Mouse (Mus musculus): ENCODE data around the gene Ick. TPM values are rescaled to one million over a fixed set of nuclear protein-coding genes. Genes with fewer than 3 reads are reported as not detected.

The Ick gene
- total RNA-seq, 2 experiments from 2014 or later, result 18.3 to 20.6 TPM

DNA sequence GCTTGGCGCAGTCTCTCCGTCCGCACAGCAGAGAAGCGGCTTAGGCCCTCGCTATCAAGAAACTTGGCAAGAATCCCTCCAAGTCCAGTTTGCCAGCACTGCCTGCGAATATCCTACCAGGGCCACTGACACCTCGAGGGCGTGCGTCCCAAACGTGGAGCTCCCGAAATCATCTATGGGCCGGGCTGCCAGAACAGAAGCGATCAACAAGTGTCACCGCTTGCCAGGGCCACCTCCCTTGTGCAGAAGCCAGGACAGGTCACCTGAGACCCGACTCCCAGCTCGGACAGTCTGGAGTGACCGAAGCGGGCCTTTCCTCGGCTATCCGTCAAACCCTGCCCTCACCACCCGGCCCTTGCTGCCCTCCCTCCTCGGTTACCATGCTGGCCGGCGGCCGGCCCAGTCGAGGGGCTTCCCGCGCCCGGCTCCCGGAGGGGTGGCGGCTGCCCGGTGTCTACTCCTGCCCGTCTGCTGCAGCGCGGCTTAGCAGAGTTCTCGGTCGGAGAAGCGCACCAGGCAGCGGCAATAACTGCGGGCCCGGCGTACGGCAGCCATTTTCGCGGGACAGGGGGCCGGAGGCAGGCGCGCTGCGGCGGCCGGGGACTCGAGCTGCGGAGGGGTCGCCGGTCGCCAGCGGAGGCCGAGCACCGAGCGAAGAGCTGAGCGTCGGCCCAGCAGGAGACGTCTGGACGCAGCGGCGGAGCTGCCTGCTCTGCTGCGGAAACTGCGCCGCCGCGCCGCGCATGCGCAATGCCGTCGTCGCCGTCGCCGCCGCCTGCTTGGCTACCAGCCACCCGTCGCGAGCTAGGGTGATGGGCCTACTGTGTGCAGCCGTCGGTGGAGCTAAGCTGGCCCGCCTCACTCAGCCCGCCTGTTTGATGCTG is 838 bp upstream of the Ick start:
- TF ChIP-seq CTCF (conservative IDR thresholded peaks at IDR 0.05), result no peak
- peak; percentile 68 to 78 for DNase-seq (ENCODE audit: low spot score in 2 of 2)
- peak overlapping the region; percentile 99 for H3K27ac ChIP-seq
- peak overlapping the region; percentile 99 for H3K4me3 ChIP-seq

DNA sequence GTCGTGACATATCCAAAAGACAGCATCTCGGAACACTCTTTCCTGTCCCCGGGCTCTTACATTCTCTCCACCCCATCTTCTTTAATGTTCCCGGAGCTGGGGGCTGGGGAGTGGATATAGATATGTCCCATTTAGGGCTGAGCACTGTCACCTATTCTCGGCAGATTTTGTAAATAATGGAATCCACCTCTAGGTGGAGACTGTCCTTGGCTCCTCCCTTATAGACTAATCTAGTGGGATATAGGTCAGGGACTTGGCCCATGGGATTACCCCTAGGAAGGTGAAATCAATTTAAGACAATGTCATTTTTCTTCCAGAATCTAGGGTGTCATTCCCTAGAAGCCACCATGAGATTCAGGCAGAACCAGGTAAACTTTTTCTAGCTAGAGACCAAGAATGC is 664 bp downstream of the Ick start:
- DNase-seq (ENCODE audit: low spot score in 2 of 2), result no peak
- peak; percentile 61 for TF ChIP-seq CTCF (conservative IDR thresholded peaks at IDR 0.05)
- Histone ChIP-seq H3K4me3 (peak overlapping the region; percentile 99), H3K27ac (no peak overlapping the region)

DNA sequence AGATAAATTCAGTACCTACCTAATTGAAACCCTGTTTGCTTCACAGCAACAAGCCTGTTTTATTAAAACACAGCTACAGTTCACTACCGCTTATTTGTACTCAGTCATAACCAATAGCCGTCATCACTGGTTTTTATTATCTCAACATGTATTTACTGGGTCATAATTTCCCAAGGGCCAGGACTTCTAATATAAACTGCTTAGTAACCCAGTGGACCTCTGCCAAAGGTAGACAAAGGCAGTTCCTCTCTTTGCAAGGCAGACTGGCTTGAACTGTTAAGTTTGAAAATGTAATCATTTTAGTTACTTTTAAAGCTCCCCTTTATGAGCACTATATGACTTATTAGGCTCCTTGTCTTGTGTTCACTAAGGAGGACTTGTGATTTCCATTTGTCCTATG is 2.5 kb downstream of the Ick start:
- TF ChIP-seq CTCF (conservative IDR thresholded peaks at IDR 0.05), result no peak
- DNase-seq (ENCODE audit: low spot score in 2 of 2), result no peak

DNA sequence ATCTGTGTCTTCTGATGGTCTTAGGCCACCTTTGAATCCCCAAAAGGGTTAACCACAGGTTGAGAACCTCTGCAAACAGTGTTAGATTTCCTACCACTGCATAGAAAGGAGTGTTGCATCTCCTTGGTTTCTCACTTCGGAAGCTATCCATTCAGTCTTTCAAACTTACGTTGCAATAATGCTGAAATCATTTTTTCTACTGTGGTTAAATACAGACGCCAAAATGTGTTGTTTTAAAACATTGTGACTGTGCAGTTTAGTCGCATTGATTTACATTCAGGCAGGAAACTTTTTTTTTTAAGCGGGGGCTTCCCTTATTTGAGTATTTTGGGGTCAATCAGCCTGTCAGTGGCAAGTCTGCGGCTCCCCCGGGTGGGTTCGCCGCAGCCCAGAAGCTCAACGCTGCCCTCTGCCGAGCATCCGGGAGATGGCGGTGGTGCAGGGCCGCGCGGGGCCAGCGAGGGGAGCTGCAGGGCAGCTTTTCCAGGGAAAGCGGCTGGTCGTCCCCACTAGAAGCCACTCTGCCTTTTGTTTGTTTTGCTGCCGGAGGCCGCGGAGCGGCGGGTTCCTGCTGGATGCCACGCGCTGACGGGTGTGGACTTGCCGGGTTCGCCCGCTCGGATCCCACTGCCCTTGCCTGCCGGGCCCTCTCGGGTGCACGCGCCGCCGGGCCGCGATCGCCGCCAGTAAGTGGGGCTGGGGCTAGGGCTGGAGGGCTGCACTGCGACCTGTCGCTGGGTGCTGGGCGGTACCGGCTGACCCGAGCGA is 4.0 kb downstream of the Ick start:
- peak overlapping the region; percentile 97 for H3K27ac ChIP-seq
- H3K4me3 ChIP-seq, result peak overlapping the region; percentile 91
- peak; percentile 100 for TF ChIP-seq CTCF (conservative IDR thresholded peaks at IDR 0.05)
- peak; percentile 92 to 93 for DNase-seq (ENCODE audit: low spot score in 2 of 2)

More for the DNA sequence above, 2.5 kb downstream of the Ick start:
- no peak overlapping the region for H3K27ac ChIP-seq
- H3K4me3 ChIP-seq, result no peak overlapping the region

DNA sequence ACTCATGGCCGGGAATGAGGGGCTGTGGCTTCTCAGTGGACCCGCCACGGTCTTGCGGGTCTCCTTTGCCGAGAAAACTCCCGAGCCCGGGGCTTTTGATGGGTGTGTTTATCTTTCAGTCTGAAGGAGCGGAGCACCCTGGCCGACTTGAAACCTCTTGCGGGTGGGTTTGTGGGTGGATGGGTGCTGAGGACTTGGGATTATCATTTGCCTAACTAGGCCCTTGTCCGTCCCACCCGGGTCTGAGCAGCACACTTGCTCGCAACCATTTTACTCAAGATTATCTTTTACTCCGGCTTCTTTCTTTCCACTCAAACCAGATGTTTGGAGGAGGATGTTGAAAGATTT is 4.5 kb downstream of the Ick start:
- Histone ChIP-seq H3K4me3 (peak overlapping the region; percentile 91), H3K27ac (peak overlapping the region; percentile 97)
- TF ChIP-seq CTCF (conservative IDR thresholded peaks at IDR 0.05), result no peak
- DNase-seq (ENCODE audit: low spot score in 2 of 2), result no peak

DNA sequence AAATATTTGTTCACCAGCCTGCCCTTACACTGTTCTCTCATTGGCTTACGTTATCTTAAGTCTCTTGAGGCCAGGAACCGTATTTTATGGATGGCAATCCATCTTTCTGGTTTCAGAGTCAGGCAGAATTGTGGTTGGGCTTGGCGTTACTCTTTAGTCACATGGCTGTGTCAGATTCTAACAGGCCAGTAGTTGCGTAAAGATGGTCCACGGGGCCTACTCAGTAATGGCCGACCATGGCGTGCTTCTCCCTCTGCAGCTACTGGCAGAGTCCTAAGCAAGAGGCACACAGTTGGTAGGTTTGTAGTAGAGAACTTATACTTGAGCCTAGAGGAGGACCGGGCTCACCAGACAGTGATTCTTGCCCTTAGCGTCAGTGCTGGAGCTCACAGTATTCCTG is 6.8 kb downstream of the Ick start:
- DNase-seq (ENCODE audit: low spot score in 2 of 2), result no peak
- TF ChIP-seq CTCF (conservative IDR thresholded peaks at IDR 0.05), result no peak
- H3K27ac ChIP-seq, result peak overlapping the region; percentile 64; the same call in 1 of the 2 replicates

DNA sequence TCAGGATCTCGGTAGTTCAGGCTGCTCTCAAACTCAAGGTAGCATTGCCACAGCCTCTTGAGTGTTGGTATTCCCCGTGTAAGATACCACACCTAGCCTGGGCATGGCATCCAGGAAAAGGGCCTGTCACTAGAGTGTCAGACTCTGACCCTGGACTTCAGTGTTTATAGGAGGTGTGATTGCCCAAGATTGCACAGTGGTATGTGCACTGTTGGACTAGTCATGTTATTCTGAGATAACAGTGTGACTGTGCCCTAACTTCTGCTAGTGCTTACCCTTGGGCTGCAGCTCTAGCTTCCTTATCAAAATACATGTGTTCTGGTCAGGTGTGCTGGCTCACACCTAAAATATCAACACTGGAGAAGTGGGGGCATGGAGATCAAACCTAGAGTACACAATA is 8.7 kb downstream of the Ick start:
- no peak for DNase-seq (ENCODE audit: low spot score in 2 of 2)
- H3K27ac ChIP-seq, result no peak overlapping the region
- no peak overlapping the region for H3K4me3 ChIP-seq
- no peak for TF ChIP-seq CTCF (conservative IDR thresholded peaks at IDR 0.05)

More for the DNA sequence above, 6.8 kb downstream of the Ick start:
- H3K4me3 ChIP-seq, result no peak overlapping the region

DNA sequence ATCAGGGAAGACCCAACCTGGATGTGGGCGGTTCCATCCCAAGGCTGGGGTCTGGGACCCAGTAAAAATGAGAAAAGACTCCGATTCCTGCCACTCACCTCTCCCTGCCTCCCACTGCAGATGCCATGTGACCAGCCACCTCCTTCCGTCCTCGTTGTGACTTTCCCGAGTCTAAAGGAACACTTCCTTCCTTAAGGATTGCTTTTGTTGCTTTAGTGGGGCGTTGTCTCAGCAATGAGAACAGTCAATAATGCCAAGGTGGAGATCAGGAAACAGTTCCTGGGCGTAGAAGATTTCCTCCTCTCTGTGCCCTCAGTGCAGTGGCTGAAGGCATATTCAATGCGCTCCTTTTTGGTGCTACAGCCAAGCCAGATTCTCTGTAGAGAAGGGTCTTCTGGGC is 12.4 kb downstream of the Ick start:
- no peak overlapping the region for H3K4me3 ChIP-seq
- no peak for DNase-seq (ENCODE audit: low spot score in 2 of 2)

DNA sequence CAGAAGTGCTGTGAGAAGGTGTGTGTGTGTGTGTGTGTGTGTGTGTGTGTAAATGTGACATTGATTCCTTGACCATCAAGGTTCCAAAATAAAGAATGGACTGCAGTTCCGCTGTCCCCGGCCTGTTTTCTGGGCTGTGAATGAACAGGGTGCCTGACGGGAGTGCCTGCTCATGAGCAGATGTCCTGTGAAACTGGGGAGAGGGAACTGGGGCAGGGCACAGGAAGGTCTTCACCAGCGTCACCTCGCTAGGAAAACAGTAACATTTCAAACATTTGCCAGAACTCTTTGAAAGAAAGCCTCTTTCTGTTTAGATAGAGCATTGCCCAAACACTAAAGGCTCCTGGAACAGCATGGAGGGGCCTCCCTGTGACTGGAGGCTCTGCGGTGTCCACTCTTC is 13.0 kb downstream of the Ick start:
- DNase-seq (ENCODE audit: low spot score in 2 of 2), result no peak
- no peak overlapping the region for H3K4me3 ChIP-seq
- peak overlapping the region; percentile 64; the same call in 1 of the 2 replicates for H3K27ac ChIP-seq
- no peak for TF ChIP-seq CTCF (conservative IDR thresholded peaks at IDR 0.05)

More for the DNA sequence above, 12.4 kb downstream of the Ick start:
- peak overlapping the region; percentile 64; the same call in 1 of the 2 replicates for H3K27ac ChIP-seq
- no peak for TF ChIP-seq CTCF (conservative IDR thresholded peaks at IDR 0.05)

DNA sequence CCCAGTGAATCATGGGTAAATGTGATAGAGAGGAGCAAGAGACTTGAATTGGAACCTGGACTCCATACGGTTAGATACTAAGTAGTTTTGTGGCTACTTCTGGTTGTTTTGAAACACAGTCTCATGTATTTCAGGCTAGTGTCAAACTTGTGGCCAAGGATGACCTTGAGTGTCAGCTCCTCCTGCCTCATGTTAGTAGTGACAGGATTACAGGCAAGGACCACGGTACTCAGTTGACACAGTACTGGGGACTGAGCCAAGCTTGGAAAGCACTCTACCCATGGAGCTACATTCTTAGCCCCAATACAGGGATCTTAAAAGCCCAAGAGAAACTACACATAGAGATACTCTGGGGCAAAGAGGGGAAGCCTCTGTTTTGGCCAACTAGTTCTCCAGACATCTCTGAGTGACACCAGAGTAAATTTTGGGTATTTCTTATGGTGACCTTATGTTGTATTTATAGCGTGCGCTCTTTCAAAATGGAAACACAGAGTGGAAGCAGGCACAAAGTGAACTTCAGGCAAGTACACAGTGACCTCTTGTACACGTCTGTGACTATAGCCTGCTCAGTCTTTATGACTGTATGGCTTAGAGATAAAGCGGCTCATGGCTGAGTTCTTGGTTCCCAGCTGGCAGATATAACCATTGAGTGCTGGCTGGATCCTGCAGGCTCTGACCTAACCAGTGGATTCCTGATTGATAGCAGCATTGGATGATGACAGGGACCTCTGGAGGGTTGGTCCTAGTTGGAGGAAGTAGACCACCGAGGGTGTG is 14.1 kb downstream of the Ick start:
- no peak overlapping the region for H3K4me3 ChIP-seq
- no peak for TF ChIP-seq CTCF (conservative IDR thresholded peaks at IDR 0.05)
- no peak for DNase-seq (ENCODE audit: low spot score in 2 of 2)
- peak overlapping the region; percentile 64; the same call in 1 of the 2 replicates for H3K27ac ChIP-seq

DNA sequence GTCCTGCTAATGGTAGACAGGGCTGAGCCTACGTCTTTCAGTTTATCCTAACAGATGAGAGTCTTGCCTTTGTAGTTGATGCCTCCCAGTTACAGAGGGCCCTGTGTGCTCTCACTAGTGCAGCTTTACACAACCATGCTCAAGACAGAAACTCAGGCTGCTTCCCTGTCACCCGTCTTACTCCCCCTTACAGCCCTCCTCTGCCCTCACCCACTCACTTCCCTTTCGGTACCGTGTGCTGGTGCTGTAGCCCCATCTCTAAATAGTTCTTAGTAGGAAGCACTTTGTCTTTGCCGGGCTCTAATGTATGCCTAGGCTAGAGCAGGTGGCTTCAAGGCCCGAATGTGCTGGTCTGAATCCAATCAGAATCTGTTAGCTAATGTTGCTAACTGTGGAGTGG is 15.3 kb downstream of the Ick start:
- TF ChIP-seq CTCF (conservative IDR thresholded peaks at IDR 0.05), result no peak
- peak overlapping the region; percentile 21 for H3K27ac ChIP-seq
- H3K4me3 ChIP-seq, result no peak overlapping the region
- no peak for DNase-seq (ENCODE audit: low spot score in 2 of 2)

DNA sequence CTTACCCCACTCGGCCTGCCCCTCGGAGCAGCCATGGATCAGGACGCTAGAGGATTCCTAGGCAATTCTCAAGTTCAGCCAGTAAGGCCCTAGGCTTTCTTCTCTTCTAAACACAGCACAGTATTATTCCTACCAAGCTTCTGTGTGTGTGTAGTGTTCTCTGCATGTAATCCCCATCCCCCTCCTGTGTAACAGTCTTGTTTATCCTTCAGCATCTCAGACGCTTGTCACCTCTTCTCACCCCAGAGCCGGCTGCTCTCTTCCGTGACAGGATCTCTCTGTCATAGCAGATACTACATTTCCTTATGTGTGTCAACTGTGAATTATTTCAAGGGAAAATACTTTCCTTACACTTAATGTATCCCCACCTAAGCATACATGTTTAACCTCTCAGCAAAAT is 17.0 kb downstream of the Ick start:
- no peak for DNase-seq (ENCODE audit: low spot score in 2 of 2)
- H3K4me3 ChIP-seq, result no peak overlapping the region
- H3K27ac ChIP-seq, result peak overlapping the region; percentile 44; the same call in 1 of the 2 replicates
- no peak for TF ChIP-seq CTCF (conservative IDR thresholded peaks at IDR 0.05)

All from layer of hippocampus, adult 2 months (tissue).